Mouse (Mus musculus): Measurements from ENCODE around the gene Sbf2.

DNA sequence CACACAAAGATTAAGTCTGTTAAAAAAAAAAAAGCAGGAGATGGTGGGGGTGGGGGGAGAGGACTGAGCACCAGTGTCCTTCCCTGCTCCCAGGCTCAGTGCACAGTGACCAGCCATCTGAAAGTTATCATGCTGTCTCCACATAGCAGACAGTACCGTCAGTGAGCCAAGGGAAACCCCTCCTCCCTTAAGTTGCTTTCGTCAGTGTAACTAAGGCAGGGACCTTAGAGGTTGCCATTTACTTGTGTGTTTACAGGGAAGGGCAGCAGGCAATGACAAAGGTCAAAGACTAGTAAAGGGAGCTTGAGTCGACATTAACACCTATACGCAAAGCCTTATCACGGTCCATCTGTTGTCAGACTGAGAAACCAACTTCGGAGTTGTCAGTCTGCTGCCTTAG lies 311.8 kb downstream of the Sbf2 start:
- no peak for TF ChIP-seq CTCF (IDR thresholded peaks at IDR 0.05; ENCODE audit: control insufficient read depth, insufficient read depth, insufficient replicate concordance, low read depth, low read length)
- TF ChIP-seq POLR2A (IDR thresholded peaks at IDR 0.05; ENCODE audit: control insufficient read depth, low read depth, low read length), result no peak
